Mouse (Mus musculus): ENCODE data around the gene Hyou1.
A peak's percentile ranks its signal among the peaks of the same experiment; 100 is the strongest.
"Not testable (repeated sequence)": the region's sequence is repeated elsewhere in the genome, so short reads cannot be mapped to it uniquely, and the experiment has no call there.

Gene Hyou1

GRCm38 (mm10) chr9:44379054-44379834 lies at the start of gene Hyou1:
Hyou1 (plus strand) TSS chr9:44379490.
- DNase-seq: peak; percentile 99

GRCm38 (mm10) chr9:44330736-44331135 lies 48.6 kb upstream of the Hyou1 start:
- no peak for DNase-seq

- no peak for DNase-seq
Observed at GRCm38 (mm10) chr9:44332918-44333638, 46.2 kb upstream of the Hyou1 start.

- peak; percentile 97 to 99 for DNase-seq
Observed at GRCm38 (mm10) chr9:44334396-44335330, 44.6 kb upstream of the Hyou1 start, which contains the start of gene H2afx. H2afx (plus strand) TSS chr9:44334694.

- peak in 1 of 2 experiments; percentile 54 for DNase-seq
Observed at GRCm38 (mm10) chr9:44335331-44336092, 43.8 kb upstream of the Hyou1 start.

- DNase-seq: no peak
Observed at GRCm38 (mm10) chr9:44336093-44336406, 43.2 kb upstream of the Hyou1 start.

- DNase-seq: not testable (repeated sequence)
Observed at GRCm38 (mm10) chr9:44336513-44336912, 42.8 kb upstream of the Hyou1 start.

GRCm38 (mm10) chr9:44336964-44337363 lies 42.3 kb upstream of the Hyou1 start:
- no peak for DNase-seq

GRCm38 (mm10) chr9:44337436-44338169 lies 41.7 kb upstream of the Hyou1 start:
- peak; percentile 27 to 29 for DNase-seq

- DNase-seq: no peak
Observed at GRCm38 (mm10) chr9:44338574-44338973, 40.7 kb upstream of the Hyou1 start.

GRCm38 (mm10) chr9:44341487-44341886 lies 37.8 kb upstream of the Hyou1 start:
- no peak for DNase-seq

- no peak for DNase-seq
Observed at GRCm38 (mm10) chr9:44342173-44342572, 37.1 kb upstream of the Hyou1 start.

- DNase-seq: no peak
Observed at GRCm38 (mm10) chr9:44342605-44343004, 36.7 kb upstream of the Hyou1 start.

GRCm38 (mm10) chr9:44343290-44343689 lies 36.0 kb upstream of the Hyou1 start:
- DNase-seq: peak in 1 of 2 experiments; percentile 17

- peak; percentile 93 to 96 for DNase-seq
Observed at GRCm38 (mm10) chr9:44343781-44344421, 35.4 kb upstream of the Hyou1 start, which contains the start of gene Hmbs. Hmbs (minus strand) TSS chr9:44344228.

GRCm38 (mm10) chr9:44345570-44346433 lies 33.5 kb upstream of the Hyou1 start:
- DNase-seq: no peak

GRCm38 (mm10) chr9:44347166-44347565 lies 32.1 kb upstream of the Hyou1 start:
- no peak for DNase-seq

- no peak for DNase-seq
Observed at GRCm38 (mm10) chr9:44347621-44348020, 31.7 kb upstream of the Hyou1 start.

GRCm38 (mm10) chr9:44348546-44348945 lies 30.7 kb upstream of the Hyou1 start:
- no peak for DNase-seq

- no peak for DNase-seq
Observed at GRCm38 (mm10) chr9:44351396-44351795, 27.9 kb upstream of the Hyou1 start.

Data from kidney, postnatal 4 days (tissue).